Mouse (Mus musculus) neural tube, embryonic 11.5 days (tissue): ENCODE results near the gene Pdcd2. TPM values are rescaled to one million over a fixed set of nuclear protein-coding genes. Genes with fewer than 3 reads are reported as not detected.

Experiments used
- ATAC-seq: fragments of 200-750 bp; cut with Nextera tagmentation; 2 replicates; pipeline ENCODE4 v1.8.0; 2017; ENCODE audit warnings: moderate number of reproducible peaks, mild to moderate bottlenecking, moderate TSS enrichment, moderate library complexity; ENCODE audit not compliant: insufficient read depth, low FRiP score, low TSS enrichment
- DNase-seq: peaks from one replicate; pipeline ENCODE4 v3.0.0-alpha.2; 2015; ENCODE audit warnings: low spot score
- H3K27ac ChIP-seq: fragments of 300-500 bp; sonication (generic); 2 replicates; pipeline ENCODE4 v1.5.1; 2014; ENCODE audit warnings: low read depth, mild to moderate bottlenecking, low read length
- H3K27me3 ChIP-seq: fragments of 300-500 bp; sonication (generic); 2 replicates; pipeline ENCODE4 v1.6.1; 2014; ENCODE audit warnings: mild to moderate bottlenecking, low read length, mixed read lengths; ENCODE audit not compliant: control insufficient read depth, insufficient read depth
- H3K36me3 ChIP-seq: fragments of 300-500 bp; sonication (generic); 2 replicates; pipeline ENCODE4 v1.6.1; 2014; ENCODE audit warnings: mild to moderate bottlenecking, low read length, moderate library complexity, mixed read lengths; ENCODE audit not compliant: control insufficient read depth, insufficient read depth
- H3K4me1 ChIP-seq: fragments of 300-500 bp; sonication (generic); 2 replicates; pipeline ENCODE4 v1.6.1; 2014; ENCODE audit warnings: low read length, mixed read lengths; ENCODE audit not compliant: control insufficient read depth, insufficient read depth
- H3K4me2 ChIP-seq: fragments of 300-500 bp; sonication (generic); 2 replicates; pipeline ENCODE4 v1.6.1; 2014; ENCODE audit warnings: low read depth, mild to moderate bottlenecking, moderate library complexity
- H3K4me3 ChIP-seq: fragments of 300-500 bp; sonication (generic); 2 replicates; pipeline ENCODE4 v1.5.1; 2014; ENCODE audit warnings: low read depth, low read length
- H3K9ac ChIP-seq: fragments of 300-500 bp; sonication (generic); 2 replicates; pipeline ENCODE4 v1.6.1; 2014; ENCODE audit warnings: mild to moderate bottlenecking, low read length
- H3K9me3 ChIP-seq: fragments of 300-500 bp; sonication (generic); 2 replicates; pipeline ENCODE4 v1.6.1; 2016; ENCODE audit warnings: low read length; ENCODE audit not compliant: control insufficient read depth
- WGBS: fragments of 180-500 bp; shearing (Covaris S2); extraction: QIAGEN DNeasy Blood & Tissue Kit; methylation state at CpG from one replicate; pipeline ENCODE4 v1.1.7; 2014; 5-methylcytosine and 5-hydroxymethylcytosine counted together
- polyA plus RNA-seq: library from polyadenylated mRNA; unstranded; fragments of >200 nt; fragmentation: Nextera tagmentation; extraction: Ambion mirVana; gene quantifications from 2 replicates; pipeline ENCODE4 v1.2.1, GENCODE M21; 2014

The Pdcd2 gene
- 54.9 and 57.9 TPM in 2 replicates for polyA plus RNA-seq

- peak; percentile 99 for ATAC-seq
- WGBS, result 1% methylated on average over 52 of the region's 55 CpGs
Measured at GRCm38 (mm10) chr17:15526986-15527810, at the start of gene Pdcd2. Gene Pdcd2, minus strand, starts transcription at chr17:15527301.

GRCm38 (mm10) chr17:15575056-15575455 lies 48.0 kb upstream of the Pdcd2 start:
- WGBS, result 80% methylated on average over 1 of the region's 1 CpGs
- ATAC-seq, result no peak
- Histone ChIP-seq H3K4me3 (no peak overlapping the region), H3K27me3 (no peaks in the 10 kb centered on the region), H3K4me2 (no peak overlapping the region), H3K27ac (no peak overlapping the region), H3K36me3 (no peaks in the 10 kb centered on the region), H3K9ac (no peak overlapping the region), H3K9me3 (no peaks in the 10 kb centered on the region), H3K4me1 (no peaks in the 10 kb centered on the region)
- no peak for DNase-seq

More at GRCm38 (mm10) chr17:15526986-15527810, at the start of gene Pdcd2:
- peak; percentile 94 for DNase-seq
- Histone ChIP-seq H3K4me2 (peak within 1 kb of the TSS; percentile 70), H3K27ac (peak within 1 kb of the TSS; percentile 72; the same call in 1 of the 2 replicates), H3K9me3 (no peaks in the 10 kb centered on the region), H3K4me1 (peaks cover 3% of the 10 kb centered on the region; the same call in 1 of the 2 replicates), H3K36me3 (peaks cover 5% of the 10 kb centered on the region), H3K9ac (peak within 1 kb of the TSS; percentile 82), H3K27me3 (no peaks in the 10 kb centered on the region), H3K4me3 (peak within 1 kb of the TSS; percentile 91)

- Histone ChIP-seq H3K4me1 (0 out of 2 replicates have a peak, but pooled peaks cover 3% of the 10 kb centered on the region), H3K36me3 (no peaks in the 10 kb centered on the region), H3K4me2 (no peak overlapping the region), H3K9me3 (no peaks in the 10 kb centered on the region), H3K27me3 (no peaks in the 10 kb centered on the region), H3K9ac (no peak overlapping the region), H3K4me3 (no peak overlapping the region), H3K27ac (no peak overlapping the region)
- WGBS, result 76% methylated on average over 5 of the region's 5 CpGs
- DNase-seq, result no peak
- no peak for ATAC-seq
Measured at GRCm38 (mm10) chr17:15566908-15567307, 39.8 kb upstream of the Pdcd2 start.

GRCm38 (mm10) chr17:15564928-15565300 lies 37.8 kb upstream of the Pdcd2 start:
- WGBS, result 51% methylated on average over 12 of the region's 12 CpGs
- Histone ChIP-seq H3K9me3 (no peaks in the 10 kb centered on the region), H3K27ac (no peak overlapping the region), H3K27me3 (no peaks in the 10 kb centered on the region), H3K4me3 (peak overlapping the region; percentile 58), H3K4me2 (peak overlapping the region; percentile 33), H3K36me3 (no peaks in the 10 kb centered on the region), H3K9ac (no peak overlapping the region), H3K4me1 (0 out of 2 replicates have a peak, but pooled peaks cover 3% of the 10 kb centered on the region)
- ATAC-seq (no peak), DNase-seq (no peak)

GRCm38 (mm10) chr17:15564014-15564927 lies 37.2 kb upstream of the Pdcd2 start, which contains the start of gene Prdm9:
Gene Prdm9, minus strand, starts transcription at chr17:15564354.
- Histone ChIP-seq H3K9ac (peak within 1 kb of the TSS; percentile 68), H3K4me3 (peak within 1 kb of the TSS; percentile 58), H3K27ac (peak within 1 kb of the TSS; percentile 81), H3K9me3 (no peaks in the 10 kb centered on the region), H3K4me1 (0 out of 2 replicates have a peak, but pooled peaks cover 3% of the 10 kb centered on the region), H3K36me3 (no peaks in the 10 kb centered on the region), H3K27me3 (no peaks in the 10 kb centered on the region), H3K4me2 (peak within 1 kb of the TSS; percentile 85)
- under 1% methylated on average over 43 of the region's 43 CpGs for WGBS
- DNase-seq, result peak; percentile 99
- ATAC-seq, result peak; percentile 99

- Histone ChIP-seq H3K4me1 (0 out of 2 replicates have a peak, but pooled peaks cover 3% of the 10 kb centered on the region), H3K27me3 (no peaks in the 10 kb centered on the region), H3K9me3 (no peaks in the 10 kb centered on the region), H3K4me3 (no peak overlapping the region), H3K4me2 (no peak overlapping the region), H3K9ac (no peak overlapping the region), H3K27ac (no peak overlapping the region), H3K36me3 (no peaks in the 10 kb centered on the region)
- DNase-seq (no peak), ATAC-seq (no peak)
- 89% methylated on average over 2 of the region's 2 CpGs for WGBS
Measured at GRCm38 (mm10) chr17:15559946-15560345, 32.8 kb upstream of the Pdcd2 start.

- no peak for ATAC-seq
Measured at GRCm38 (mm10) chr17:15549713-15550112, 22.6 kb upstream of the Pdcd2 start.

GRCm38 (mm10) chr17:15546440-15546839 lies 19.3 kb upstream of the Pdcd2 start:
- 72% methylated on average over 4 of the region's 4 CpGs for WGBS
- Histone ChIP-seq H3K9me3 (no peaks in the 10 kb centered on the region), H3K4me3 (no peak overlapping the region), H3K4me2 (no peak overlapping the region), H3K36me3 (no peaks in the 10 kb centered on the region), H3K9ac (no peak overlapping the region), H3K4me1 (no peaks in the 10 kb centered on the region), H3K27me3 (no peaks in the 10 kb centered on the region), H3K27ac (no peak overlapping the region)
- DNase-seq, result no peak
- no peak for ATAC-seq

More at GRCm38 (mm10) chr17:15549713-15550112, 22.6 kb upstream of the Pdcd2 start:
- Histone ChIP-seq H3K9ac (no peak overlapping the region), H3K27me3 (no peaks in the 10 kb centered on the region), H3K4me2 (no peak overlapping the region), H3K4me3 (no peak overlapping the region), H3K27ac (no peak overlapping the region), H3K4me1 (no peaks in the 10 kb centered on the region), H3K36me3 (no peaks in the 10 kb centered on the region), H3K9me3 (no peaks in the 10 kb centered on the region)
- WGBS, result 50% methylated on average over 1 of the region's 1 CpGs
- no peak for DNase-seq
